ENCODE assay signal across 29 mouse cellular contexts in genomic region chr9:62049166-62049565, GRCm38 (mm10). TPM values are rescaled to one million over a fixed set of nuclear protein-coding genes. Genes with fewer than 3 reads are reported as not detected.
DNase-seq lines count a peak whose midpoint lies in the region; ATAC-seq lines count a peak whose summit lies in the region.
"Had no signal": no experiment of that assay in that cellular context is flagged by ENCODE, and none has a peak within 500 bp of the region (broad histone marks: within the 10 kb centered on the region; RNA-seq: fewer than 3 reads in every experiment).

No protein-coding gene starts in this region.

- 72% methylated on average over 8 of the region's 8 CpGs for WGBS in heart, embryonic 10.5 days
- 66% methylated on average over 8 of the region's 8 CpGs for WGBS in heart, embryonic 11.5 days (ENCODE audit: insufficient replicate concordance)

- H3K9me3 ChIP-seq in heart, embryonic 10.5 days: no peaks in the 10 kb centered on the region
- no peaks in the 10 kb centered on the region for H3K9me3 ChIP-seq in heart, embryonic 11.5 days (replicated peaks; ENCODE audit: control insufficient read depth, low read length)
- H3K9me3 ChIP-seq: embryonic facial prominence, embryonic 10.5 days; embryonic facial prominence, embryonic 15.5 days; forebrain, embryonic 12.5 days; heart, embryonic 12.5 days; hindbrain, embryonic 15.5 days; limb, embryonic 13.5 days; midbrain, embryonic 13.5 days; stomach, embryonic 15.5 days had no signal

- DNase-seq in heart, embryonic 10.5 days (ENCODE audit: low spot score): peak; percentile 30
- peak; percentile 33 to 45 for DNase-seq in kidney, adult 8-10 months
- no peak for DNase-seq in kidney, postnatal 4 days
- DNase-seq in adipocyte (ENCODE audit: low spot score): peak; percentile 59
- DNase-seq in kidney, postnatal 14 days: peak; percentile 57
- no peak for DNase-seq in cerebellum, postnatal 4 days (ENCODE audit: low spot score in 2 of 2)
- DNase-seq in gastrocnemius, postnatal 10 days: no peak
- DNase-seq: adrenal gland, postnatal 36 days; cerebellum, adult 2 months; cerebellum, postnatal 14 days; forebrain, postnatal 0 days; heart, postnatal 4 days; layer of hippocampus, adult 9-11 months; lung, postnatal 4 days; right cerebral cortex, postnatal 25 days had no signal

- H3K27me3 ChIP-seq in heart, embryonic 10.5 days (ENCODE audit: insufficient read depth, poor library complexity, severe bottlenecking): no peaks in the 10 kb centered on the region
- no peaks in the 10 kb centered on the region for H3K27me3 ChIP-seq in heart, embryonic 11.5 days (ENCODE audit: control insufficient read depth, insufficient read depth, low read length)
- H3K27me3 ChIP-seq: embryonic facial prominence, embryonic 15.5 days; forebrain, embryonic 12.5 days; heart, embryonic 12.5 days; hindbrain, embryonic 15.5 days; limb, embryonic 13.5 days; midbrain, embryonic 13.5 days; stomach, embryonic 15.5 days had no signal

- H3K9ac ChIP-seq in heart, embryonic 11.5 days (ENCODE audit: low read depth, low read length): no peak overlapping the region
- H3K9ac ChIP-seq: embryonic facial prominence, embryonic 15.5 days; forebrain, embryonic 12.5 days; forebrain, postnatal 0 days; heart, embryonic 12.5 days; hindbrain, embryonic 15.5 days; limb, embryonic 13.5 days; midbrain, embryonic 13.5 days; stomach, embryonic 15.5 days had no signal

- ATAC-seq in heart, embryonic 11.5 days (replicated peaks; ENCODE audit: insufficient number of reproducible peaks, low FRiP score, low TSS enrichment): no peak
- ATAC-seq: activated CD4-positive, CD25-positive, alpha-beta regulatory T cell, adult 4 months; forebrain, postnatal 0 days; inflammation-experienced regulatory T-cells, adult 6 months; midbrain, embryonic 13.5 days had no signal

- no peaks in the 10 kb centered on the region for H3K4me1 ChIP-seq in heart, embryonic 10.5 days
- H3K4me1 ChIP-seq in heart, embryonic 11.5 days (ENCODE audit: control insufficient read depth, insufficient read depth, low read length): no peaks in the 10 kb centered on the region
- H3K4me1 ChIP-seq: embryonic facial prominence, embryonic 15.5 days; forebrain, embryonic 12.5 days; heart, embryonic 12.5 days; hindbrain, embryonic 15.5 days; midbrain, embryonic 13.5 days; stomach, embryonic 15.5 days had no signal

- no peak overlapping the region for H3K4me2 ChIP-seq in heart, embryonic 11.5 days
- H3K4me2 ChIP-seq: embryonic facial prominence, embryonic 15.5 days; forebrain, embryonic 12.5 days; heart, embryonic 12.5 days; hindbrain, embryonic 15.5 days; limb, embryonic 13.5 days; liver, embryonic 11.5 days; midbrain, embryonic 13.5 days; stomach, embryonic 15.5 days had no signal

- no peaks in the 10 kb centered on the region for H3K36me3 ChIP-seq in heart, embryonic 10.5 days
- no peaks in the 10 kb centered on the region for H3K36me3 ChIP-seq in heart, embryonic 11.5 days (ENCODE audit: control insufficient read depth, insufficient read depth, low read length)
- H3K36me3 ChIP-seq: embryonic facial prominence, embryonic 10.5 days; forebrain, embryonic 12.5 days; heart, embryonic 12.5 days; hindbrain, embryonic 15.5 days; limb, embryonic 13.5 days; midbrain, embryonic 13.5 days; stomach, embryonic 15.5 days had no signal

- no peak overlapping the region for H3K27ac ChIP-seq in heart, embryonic 10.5 days
- H3K27ac ChIP-seq in heart, embryonic 11.5 days (ENCODE audit: low read depth, low read length): no peak overlapping the region
- H3K27ac ChIP-seq: embryonic facial prominence, embryonic 10.5 days; embryonic facial prominence, embryonic 15.5 days; forebrain, embryonic 12.5 days; hindbrain, embryonic 15.5 days; limb, embryonic 13.5 days; midbrain, embryonic 13.5 days; stomach, embryonic 15.5 days had no signal

- no peak overlapping the region for H3K4me3 ChIP-seq in heart, embryonic 10.5 days
- H3K4me3 ChIP-seq in heart, embryonic 11.5 days (ENCODE audit: low read depth, low read length): no peak overlapping the region
- H3K4me3 ChIP-seq: embryonic facial prominence, embryonic 10.5 days; embryonic facial prominence, embryonic 15.5 days; forebrain, embryonic 12.5 days; heart, embryonic 12.5 days; hindbrain, embryonic 15.5 days; limb, embryonic 13.5 days; megakaryocyte, embryonic 14.5 days; midbrain, embryonic 13.5 days; stomach, embryonic 15.5 days had no signal

RNA-seq across cellular contexts. Expression of gene Paqr5, which starts 22.5 kb away (rescaled TPM):
- 0.39 and 0.51 TPM in 2 replicates for polyA plus RNA-seq in heart, embryonic 10.5 days (2016; fragmentation: Nextera tagmentation; extraction: Ambion mirVana)
- 0.41 and 0.56 TPM in 2 replicates for polyA plus RNA-seq in heart, embryonic 11.5 days (2014; fragmentation: Nextera tagmentation; extraction: Ambion mirVana)
- under 1 TPM in 1 of 2 experiments, not detected in 1; 0.14 TPM for total RNA-seq in gastrocnemius, postnatal 10 days (2021)
- total RNA-seq: gastrocnemius, adult 8-10 months; heart, postnatal 4 days had no signal

Comparison
In these comparisons a context has a peak if more than half of its experiments do, and no peak if none do; other contexts are left out.
1. DNase-seq: peak in heart, embryonic 10.5 days (single experiment), kidney, adult 8-10 months (2 of 2), adipocyte (single experiment) and kidney, postnatal 14 days (single experiment); none in kidney, postnatal 4 days (0 of 2), cerebellum, postnatal 4 days (0 of 2) and gastrocnemius, postnatal 10 days (single experiment).